Mouse (Mus musculus) gastrocnemius, postnatal 36 days (tissue): Measurements from ENCODE around the gene Cilp2. TPM values are rescaled to one million over a fixed set of nuclear protein-coding genes. Genes with fewer than 3 reads are reported as not detected.

Experiments
- DNase-seq, 2 experiments: peaks; one replicate each; pipeline ENCODE4 v3.0.0; 2022
- intact Hi-C: fragments of 180-260 bp; cut with DNase I; formaldehyde crosslinking; loops from one replicate; pipeline ENCODE4 v1.15.1; 2025
- total RNA-seq, 2 experiments: library from RNA; stranded (reverse); gene quantifications; 2 replicates each; pipeline ENCODE4 v1.2.3; 2021

Gene Cilp2
- total RNA-seq, 2 experiments from 2014 or later: 9.3 to 11.0 TPM

DNA sequence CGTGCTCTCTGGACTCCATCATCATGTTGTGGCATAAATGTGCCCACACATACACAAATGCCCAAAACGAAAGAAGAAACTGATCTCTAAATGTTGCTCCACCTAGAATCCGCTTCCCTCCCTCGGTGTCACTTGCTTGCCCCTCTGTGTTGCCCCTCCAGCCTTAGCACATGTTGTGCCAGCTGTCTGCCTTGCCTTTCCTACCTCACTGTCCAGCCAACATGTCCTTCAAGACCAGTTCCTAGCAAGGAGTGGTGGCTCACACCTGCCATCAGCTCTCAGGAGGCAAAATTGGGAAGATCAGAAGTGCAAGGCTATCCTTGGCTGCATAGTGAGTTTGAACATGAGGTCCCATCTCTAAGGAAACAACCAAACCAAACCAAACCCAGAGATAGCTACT is 10.1 kb downstream of the Cilp2 start:
- DNase-seq: no peak
- intact Hi-C loops: no loop called here

- intact Hi-C loops: no loop called here
- no peak for DNase-seq
These were observed 10.5 kb downstream of the Cilp2 start for GRCm38 (mm10) chr8:69876967-69877366.

GRCm38 (mm10) chr8:69876097-69876496 is 11.4 kb downstream of the Cilp2 start:
- intact Hi-C loops: no loop called here
- DNase-seq: no peak

- intact Hi-C loops: no loop called here
- peak; percentile 48 to 64 for DNase-seq
These were observed 12.8 kb downstream of the Cilp2 start for GRCm38 (mm10) chr8:69874654-69875053.

DNA sequence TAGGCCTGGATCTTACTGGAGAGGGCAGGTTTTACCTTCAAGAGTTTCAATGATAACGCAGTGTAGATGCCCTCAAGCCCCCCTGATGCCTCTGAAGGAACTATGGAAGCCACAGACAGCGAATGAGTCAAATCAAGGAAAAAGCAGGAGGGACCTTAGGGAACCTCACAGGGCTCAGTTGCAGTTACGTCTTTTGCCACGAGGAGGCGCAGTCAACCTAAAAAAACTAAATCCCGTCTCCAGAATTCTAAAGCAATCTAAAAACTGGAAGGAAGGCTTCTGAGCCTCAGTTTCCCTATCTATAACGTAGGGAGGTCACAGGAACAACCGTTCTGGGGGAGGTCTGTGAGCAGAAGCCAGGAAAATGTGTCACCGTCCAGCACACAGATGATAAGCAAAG is 13.3 kb downstream of the Cilp2 start:
- peak in 1 of 2 experiments; percentile 71 for DNase-seq
- intact Hi-C loops: no loop called here

DNA sequence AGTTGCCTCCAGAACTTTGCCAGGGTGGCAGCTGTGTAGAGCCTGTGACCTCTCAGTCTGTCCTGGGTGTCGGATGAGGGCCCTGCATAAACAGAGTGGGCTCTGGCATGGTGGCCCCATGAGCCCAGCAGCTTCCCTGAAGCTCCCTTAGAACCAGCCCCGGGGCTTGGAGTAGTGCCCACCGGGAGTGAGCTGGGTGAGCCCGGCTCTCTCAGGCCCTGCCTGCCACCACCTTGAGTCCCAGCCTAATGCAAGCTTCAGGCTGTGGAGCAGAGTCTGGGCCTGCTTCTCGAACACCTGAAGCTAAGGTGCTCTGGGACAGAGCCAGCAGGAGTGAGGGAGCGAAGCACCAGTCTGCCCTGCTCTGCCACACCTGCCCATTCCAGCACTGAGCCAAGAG is 16.6 kb downstream of the Cilp2 start:
- intact Hi-C loops: no loop called here
- no peak for DNase-seq

DNA sequence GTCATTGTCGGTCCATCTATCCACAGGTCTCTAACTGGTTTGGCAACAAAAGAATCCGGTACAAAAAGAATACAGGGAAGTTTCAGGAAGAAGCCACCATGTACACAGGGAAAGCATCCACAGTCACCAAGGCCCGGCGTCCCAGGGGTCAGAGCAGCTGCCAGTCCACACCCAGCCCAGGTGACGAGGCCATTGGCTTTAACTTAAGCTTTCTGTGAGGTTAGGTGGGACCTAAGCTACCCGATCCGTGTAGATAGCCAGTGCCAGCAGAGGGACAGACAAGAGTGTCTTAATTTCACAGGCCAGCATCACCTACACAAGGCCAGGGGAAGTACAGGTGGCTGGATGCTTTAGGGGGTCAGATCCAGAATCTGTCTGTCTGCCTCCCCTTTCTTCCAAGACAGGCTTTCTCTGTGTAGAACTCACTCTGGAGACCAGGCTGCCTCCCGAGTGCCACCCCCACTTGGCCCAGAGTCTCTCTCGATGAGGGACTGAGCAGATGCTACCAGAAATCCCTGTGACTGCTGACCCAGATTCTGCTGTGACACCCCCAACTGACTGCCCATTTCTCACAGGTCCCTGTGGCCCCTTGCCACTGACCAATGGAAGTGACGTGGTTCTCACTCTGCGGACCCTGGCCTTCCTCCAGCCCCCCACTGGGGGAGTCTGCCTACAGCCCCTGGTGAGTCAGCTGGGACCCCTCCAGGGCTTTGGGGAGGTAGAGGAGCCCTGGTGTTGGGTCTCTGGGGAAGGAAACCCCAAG is 17.3 kb downstream of the Cilp2 start:
- intact Hi-C loops: no loop called here

GRCm38 (mm10) chr8:69867696-69868326 is 19.7 kb downstream of the Cilp2 start:
- intact Hi-C loops: no loop called here
- no peak for DNase-seq

More for the DNA sequence above, 17.3 kb downstream of the Cilp2 start:
- DNase-seq: no peak

GRCm38 (mm10) chr8:69864180-69864579 is 23.3 kb downstream of the Cilp2 start:
- intact Hi-C loops: no loop called here
- DNase-seq: no peak

DNA sequence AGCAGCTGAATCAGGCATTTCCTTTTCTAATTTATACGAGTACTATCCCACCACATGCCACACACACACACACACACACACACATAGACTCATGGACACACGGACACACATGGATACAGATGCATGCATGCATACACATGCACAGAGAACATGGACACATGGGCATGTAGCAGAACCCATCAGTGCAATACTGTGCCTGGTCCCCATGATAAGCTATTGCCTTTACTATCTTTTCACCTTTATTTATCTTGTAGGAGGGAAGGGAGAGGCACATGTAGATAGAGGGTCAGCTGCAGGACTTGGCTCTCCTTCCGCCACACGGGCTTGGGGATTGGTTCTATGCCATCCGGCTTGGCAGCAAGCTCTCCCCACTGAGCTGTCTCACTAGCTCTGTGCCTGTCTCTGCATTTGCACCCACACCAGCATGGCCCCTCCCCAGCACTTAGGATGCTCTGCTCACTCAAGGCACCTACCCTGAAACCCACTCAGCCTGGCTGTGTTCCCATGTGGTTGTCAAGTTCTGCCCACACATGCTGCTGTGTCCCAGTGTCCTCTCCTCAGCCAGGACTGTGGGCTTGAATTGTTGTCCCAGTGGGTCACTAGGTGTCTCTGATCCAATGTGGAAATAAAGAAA is 24.0 kb downstream of the Cilp2 start:
- intact Hi-C loops: no loop called here
- no peak for DNase-seq

DNA sequence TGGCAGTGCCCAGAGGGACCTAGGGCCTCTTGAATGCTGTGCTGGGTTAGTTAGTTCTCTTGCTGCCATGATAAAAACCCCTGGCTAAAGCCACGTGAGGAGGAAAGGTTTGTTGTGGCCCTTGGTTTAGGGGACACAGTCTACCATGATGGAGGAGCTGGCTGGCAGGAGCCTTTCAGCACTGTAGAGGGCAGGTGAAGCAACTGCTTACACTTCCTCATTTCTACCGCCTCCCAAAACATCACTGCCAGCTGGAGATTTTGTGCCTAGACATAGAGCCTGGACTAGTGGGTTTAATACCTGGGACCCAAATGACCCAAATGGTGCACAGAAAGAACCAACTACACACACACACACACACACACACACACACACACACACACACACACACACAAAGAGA is 26.2 kb downstream of the Cilp2 start:
- intact Hi-C loops: no loop called here
- DNase-seq: no peak

DNA sequence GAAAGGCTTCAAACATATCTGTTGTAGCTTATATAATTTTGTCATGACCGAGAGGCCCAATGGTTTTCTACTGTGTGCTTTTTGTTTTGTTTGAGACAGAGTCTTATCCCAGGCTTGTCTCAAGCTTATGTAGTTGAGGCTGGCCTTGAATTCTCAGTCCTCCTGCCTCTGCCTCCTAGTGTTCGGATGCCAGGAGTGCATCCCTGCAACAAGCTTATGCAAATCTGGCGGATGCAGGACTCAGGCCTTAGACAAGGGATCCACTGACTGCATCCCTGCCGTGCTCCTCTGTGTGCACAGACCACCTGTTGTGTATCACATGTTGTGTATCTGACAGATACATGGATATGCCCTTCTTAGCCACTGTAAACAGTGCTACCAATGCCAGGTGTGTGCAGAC is 26.7 kb downstream of the Cilp2 start:
- intact Hi-C loops: no loop called here
- DNase-seq: no peak

DNA sequence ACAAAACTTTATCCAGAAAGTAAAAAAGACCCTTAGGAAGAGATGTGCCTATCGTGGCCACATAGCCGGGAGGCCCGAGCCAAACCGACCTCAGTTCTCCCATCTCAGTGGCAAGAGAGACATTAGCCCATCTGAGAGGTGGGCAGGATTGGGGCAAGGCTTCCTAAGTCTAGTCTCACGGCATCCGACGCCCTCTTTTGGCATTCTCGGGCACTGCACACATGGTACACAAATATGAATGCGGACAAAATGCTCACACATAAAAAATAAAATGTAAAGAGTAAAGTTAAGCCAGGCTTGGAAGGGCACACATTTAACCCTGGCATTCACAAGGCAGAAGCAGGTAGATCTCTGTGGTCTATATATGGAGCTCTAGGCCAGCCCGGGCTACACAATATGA is 33.6 kb downstream of the Cilp2 start:
- no peak for DNase-seq
- intact Hi-C loops: no loop called here

- intact Hi-C loops: no loop called here
These were observed 36.5 kb downstream of the Cilp2 start for GRCm38 (mm10) chr8:69850926-69851506.

DNA sequence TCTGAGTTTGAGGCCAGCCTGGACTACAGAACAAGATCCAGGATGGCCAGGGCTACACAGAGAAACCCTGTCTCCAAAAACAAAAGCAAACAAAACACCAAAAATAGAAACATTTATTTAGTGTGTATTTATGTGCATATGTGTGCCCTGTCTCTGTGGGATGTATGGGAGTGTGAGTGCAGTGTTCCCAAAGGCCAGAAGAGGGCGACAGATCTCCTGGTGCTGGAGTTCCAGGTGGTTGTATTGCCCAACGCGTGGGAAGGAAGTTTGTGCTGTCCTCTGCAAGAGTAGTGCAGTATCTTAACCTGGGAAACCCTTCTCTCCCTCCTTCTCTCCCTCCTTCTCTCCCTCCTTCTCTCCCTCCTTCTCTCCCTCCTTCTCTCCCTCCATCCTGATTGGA is 37.6 kb downstream of the Cilp2 start:
- intact Hi-C loops: no loop called here
- DNase-seq: no peak

More at GRCm38 (mm10) chr8:69850926-69851506, 36.5 kb downstream of the Cilp2 start:
- DNase-seq: no peak

DNA sequence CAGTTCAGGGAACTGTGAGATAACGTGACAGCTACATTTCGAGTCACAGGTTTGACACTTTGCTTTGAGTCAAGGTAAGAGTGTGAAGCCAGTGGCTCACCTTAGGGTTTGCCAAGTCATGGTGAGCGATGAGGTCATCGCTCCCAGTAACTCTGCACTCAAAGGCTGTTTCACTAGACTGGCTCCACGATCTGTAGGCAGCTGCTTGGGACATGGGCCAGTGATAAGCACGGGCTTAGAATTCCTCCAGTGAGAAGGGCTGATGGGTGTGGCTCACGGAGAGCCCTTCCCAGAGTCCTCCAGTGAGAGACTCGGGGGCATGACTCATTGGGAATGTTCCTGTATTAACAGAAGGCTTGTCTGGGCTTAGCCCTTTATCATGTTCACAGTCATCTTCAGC is 38.5 kb downstream of the Cilp2 start:
- intact Hi-C loops: no loop called here
- no peak for DNase-seq

DNA sequence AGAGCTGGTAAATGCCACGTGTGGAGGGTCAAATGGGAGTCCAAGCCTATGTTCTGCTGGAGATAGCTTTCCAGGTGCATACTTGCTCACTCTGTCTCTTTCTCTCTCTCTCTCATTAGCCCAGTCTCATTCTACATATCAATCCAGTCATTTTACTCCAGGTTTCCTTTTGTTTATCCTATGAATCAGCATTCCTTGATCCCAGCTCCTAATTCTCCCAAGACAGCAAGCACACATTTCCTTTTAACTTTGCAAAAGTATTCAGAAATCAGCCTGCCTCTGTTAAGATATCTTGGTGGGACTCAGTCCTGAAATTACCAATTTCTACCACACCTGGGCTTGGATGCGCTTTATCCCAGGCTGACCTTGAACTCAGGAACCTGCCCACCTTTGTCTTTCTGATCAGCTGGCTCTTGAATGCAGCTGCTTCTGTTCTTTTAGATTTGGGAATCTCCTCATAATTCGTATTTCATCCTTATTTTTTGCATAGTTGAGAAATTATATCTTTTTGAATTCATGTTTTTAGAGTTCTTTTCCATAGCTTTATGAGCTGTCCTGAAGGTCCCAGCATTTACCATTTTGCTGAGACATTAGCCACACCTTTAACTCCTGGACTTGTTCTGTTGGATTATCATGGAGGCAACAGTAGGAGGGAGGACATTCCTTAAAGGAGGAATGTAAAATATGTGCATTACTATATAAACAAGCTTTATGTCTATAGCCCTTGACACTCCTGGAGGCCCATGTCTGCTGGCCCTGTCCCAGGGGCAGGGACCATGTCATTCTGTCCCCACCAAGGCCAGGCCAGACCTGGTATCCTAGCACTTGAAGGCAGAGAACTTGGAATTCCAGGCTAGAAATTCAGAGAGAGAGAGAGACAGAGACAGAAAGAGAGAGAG is 40.1 kb downstream of the Cilp2 start:
- no peak for DNase-seq
- intact Hi-C loops: no loop called here

DNA sequence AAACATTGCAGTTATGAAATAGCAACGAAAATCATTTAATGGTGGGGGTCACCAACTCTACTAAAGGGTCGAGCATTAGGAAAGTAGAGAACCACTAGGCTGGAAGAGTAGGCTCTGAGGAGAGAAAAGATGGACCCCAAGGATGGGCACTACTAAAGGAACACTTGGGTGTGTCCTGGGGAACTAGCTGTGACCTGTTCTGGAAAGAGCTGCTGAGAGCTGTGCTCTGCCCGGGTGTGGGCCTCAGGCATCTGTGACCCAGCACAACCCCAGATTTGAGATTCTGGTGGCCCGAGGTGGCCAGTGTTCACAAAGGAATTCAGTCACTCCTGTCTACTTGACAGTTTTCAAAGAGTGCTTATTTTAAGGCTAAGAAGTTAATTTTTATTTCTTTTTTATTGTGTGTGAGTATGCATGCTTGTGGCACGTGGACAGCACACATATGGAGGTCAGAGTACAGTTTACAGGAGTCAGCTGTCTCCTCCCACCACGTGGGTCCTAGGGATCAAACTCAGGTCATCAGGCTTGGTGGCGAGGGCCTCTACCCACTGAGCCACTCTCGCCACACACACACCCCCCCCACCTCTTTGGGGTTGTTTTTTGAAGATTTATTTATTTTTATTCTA is 50.3 kb downstream of the Cilp2 start:
- intact Hi-C loops: no loop called here
- no peak for DNase-seq

DNA sequence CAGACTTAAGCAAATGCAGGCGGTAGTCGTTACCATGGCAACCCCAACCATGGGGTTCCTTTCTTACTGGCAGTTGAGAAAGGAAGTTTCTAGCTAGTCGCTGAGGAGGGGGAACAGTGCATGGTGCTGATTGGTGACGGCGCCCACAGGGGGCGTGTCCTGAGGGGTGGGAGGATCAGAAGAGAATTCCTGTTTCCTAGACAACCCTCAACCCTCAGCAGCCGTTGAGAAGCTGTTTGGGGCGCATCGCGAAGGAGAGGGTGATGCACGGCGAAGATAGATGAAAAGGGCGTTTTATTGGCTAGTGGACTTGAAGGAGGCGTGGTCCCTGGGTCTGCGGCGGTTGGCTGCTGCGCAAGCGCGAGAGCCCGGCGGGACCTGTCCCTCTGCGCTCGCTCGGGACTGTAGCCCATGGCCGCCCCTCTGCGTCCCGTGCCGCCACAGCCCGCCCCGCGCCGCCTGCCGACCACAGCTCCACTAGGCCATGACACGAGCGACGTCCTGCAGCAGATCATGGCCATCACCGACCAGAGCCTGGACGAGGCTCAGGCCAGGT is 55.1 kb downstream of the Cilp2 start, which contains the start of gene Pbx4:
TSS of gene Pbx4 (plus strand) at position 194 of the 556 bp plus-strand sequence.
- intact Hi-C loops: no loop called here
- DNase-seq: peak; percentile 50 to 66
